Mouse (Mus musculus) liver, embryonic 16.5 days (tissue): ENCODE measurements around the gene Cptp. TPM values are rescaled to one million over a fixed set of nuclear protein-coding genes. Genes with fewer than 3 reads are reported as not detected.

Experiments used
- ATAC-seq: fragments of 200-750 bp; cut with Nextera tagmentation; 2 replicates; pipeline ENCODE4 v1.8.0; 2017; ENCODE audit warnings: low read depth, mild to moderate bottlenecking, moderate number of reproducible peaks, moderate library complexity
- H3K27ac ChIP-seq: fragments of 300-500 bp; sonication (generic); 2 replicates; pipeline ENCODE4 v1.5.1; 2014; ENCODE audit warnings: mild to moderate bottlenecking, low read length
- H3K27me3 ChIP-seq: fragments of 300-500 bp; sonication (generic); 2 replicates; pipeline ENCODE4 v1.6.1; 2014; ENCODE audit warnings: low read depth, low read length, mixed read lengths; ENCODE audit not compliant: control insufficient read depth, insufficient read depth
- H3K36me3 ChIP-seq: fragments of 300-500 bp; sonication (generic); 2 replicates; pipeline ENCODE4 v1.6.1; 2014; ENCODE audit warnings: mild to moderate bottlenecking; ENCODE audit not compliant: control insufficient read depth, insufficient read depth
- H3K4me1 ChIP-seq: fragments of 300-500 bp; sonication (generic); 2 replicates; pipeline ENCODE4 v1.6.1; 2014; ENCODE audit warnings: low read depth, low read length, mixed read lengths; ENCODE audit not compliant: control insufficient read depth
- H3K4me2 ChIP-seq: fragments of 300-500 bp; sonication (generic); 2 replicates; pipeline ENCODE4 v1.6.1; 2014; ENCODE audit warnings: low read depth, low read length, mixed read lengths
- H3K4me3 ChIP-seq: fragments of 300-500 bp; sonication (generic); 2 replicates; pipeline ENCODE4 v1.5.1; 2014; ENCODE audit warnings: low read depth, mild to moderate bottlenecking, low read length
- H3K9ac ChIP-seq: fragments of 300-500 bp; sonication (generic); 2 replicates; pipeline ENCODE4 v1.6.1; 2014; ENCODE audit warnings: low read depth, low read length
- H3K9me3 ChIP-seq: fragments of 300-500 bp; sonication (generic); replicated peaks from 2 replicates; pipeline ENCODE4 v1.6.1; 2016; ENCODE audit warnings: low read length; ENCODE audit not compliant: control insufficient read depth
- WGBS: fragments of 180-500 bp; shearing (Covaris S2); extraction: QIAGEN DNeasy Blood & Tissue Kit; methylation state at CpG from one replicate; pipeline ENCODE4 v1.1.7; 2014; ENCODE audit not compliant: insufficient replicate concordance; 5-methylcytosine and 5-hydroxymethylcytosine counted together
- polyA plus RNA-seq: library from polyadenylated mRNA; unstranded; fragments of >200 nt; fragmentation: Nextera tagmentation; extraction: Ambion mirVana; gene quantifications from 2 replicates; pipeline ENCODE4 v1.2.1, GENCODE M21; 2015

The Cptp gene
- polyA plus RNA-seq, 1 experiment from 2014 or later = 8.4 TPM

DNA sequence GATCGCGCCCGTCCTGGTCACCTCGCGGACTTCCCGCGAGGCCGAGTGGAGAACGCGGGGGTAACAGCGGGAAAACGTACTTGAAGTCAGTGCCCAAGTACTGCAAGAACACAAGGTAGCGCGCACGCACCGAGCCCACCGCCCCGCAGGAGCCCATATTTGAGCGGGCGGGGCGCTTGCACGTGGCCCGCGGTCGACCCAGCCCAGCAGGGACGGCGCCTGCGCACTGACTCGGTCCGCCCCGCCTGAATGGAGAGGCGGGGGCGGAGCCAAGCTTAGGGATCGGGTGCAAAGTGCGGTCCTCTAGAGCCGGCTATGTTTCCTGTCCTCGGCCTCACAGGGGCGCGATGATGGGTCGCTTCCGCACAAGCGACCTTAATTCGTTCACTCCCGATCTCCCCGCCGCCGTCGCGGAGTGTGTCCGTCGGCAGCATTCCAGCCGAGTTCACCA is 22.3 kb upstream of the Cptp start, which contains the start of the genes Pusl1 and Acap3:
Pusl1 (minus strand) TSS at position 231 of the 451 bp plus-strand sequence.
Acap3 (plus strand) TSS at position 272 of the 451 bp plus-strand sequence.
- Histone ChIP-seq H3K9ac (peak within 1 kb of the TSS; percentile 89), H3K4me3 (peak within 1 kb of the TSS; percentile 81), H3K4me1 (peaks cover 41% of the 10 kb centered on the region), H3K4me2 (peak within 1 kb of the TSS; percentile 100), H3K9me3 (no peaks in the 10 kb centered on the region), H3K27ac (peak within 1 kb of the TSS; percentile 95), H3K36me3 (peaks cover 18% of the 10 kb centered on the region), H3K27me3 (no peaks in the 10 kb centered on the region)
- ATAC-seq = peak; percentile 85
- WGBS = under 1% methylated on average over 52 of the region's 52 CpGs

DNA sequence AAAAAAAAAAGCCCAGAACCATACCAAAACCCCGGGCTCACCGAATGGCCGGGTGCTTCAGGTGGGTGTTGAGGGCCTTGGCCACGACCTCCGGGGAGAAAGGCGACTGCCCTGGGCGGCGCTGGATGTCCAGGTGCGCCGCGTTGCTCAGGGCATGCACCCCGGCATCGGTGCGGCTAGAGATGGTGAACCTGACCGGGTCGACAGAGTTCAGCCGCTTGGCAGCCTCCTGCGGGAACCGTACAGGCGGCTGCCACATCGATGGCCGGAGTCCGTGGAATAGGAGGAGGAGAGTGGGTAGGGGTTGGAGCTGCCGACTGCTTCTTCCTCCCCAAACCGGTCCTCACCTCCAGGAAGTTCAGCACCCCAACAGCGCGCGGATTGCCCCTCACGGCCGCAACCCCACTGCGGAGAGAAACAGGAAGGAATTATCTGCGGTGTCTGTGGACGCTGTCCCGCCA is 21.8 kb upstream of the Cptp start:
- peak overlapping the region; percentile 62 for H3K9ac ChIP-seq
- no peak for ATAC-seq
- H3K27me3 ChIP-seq = no peaks in the 10 kb centered on the region
- H3K4me1 ChIP-seq = peaks cover 41% of the 10 kb centered on the region
- peak overlapping the region; percentile 100 for H3K4me2 ChIP-seq
- H3K36me3 ChIP-seq = peaks cover 19% of the 10 kb centered on the region
- H3K4me3 ChIP-seq = peak overlapping the region; percentile 81
- under 1% methylated on average over 34 of the region's 34 CpGs for WGBS
- no peak overlapping the region for H3K27ac ChIP-seq
- H3K9me3 ChIP-seq = no peaks in the 10 kb centered on the region

DNA sequence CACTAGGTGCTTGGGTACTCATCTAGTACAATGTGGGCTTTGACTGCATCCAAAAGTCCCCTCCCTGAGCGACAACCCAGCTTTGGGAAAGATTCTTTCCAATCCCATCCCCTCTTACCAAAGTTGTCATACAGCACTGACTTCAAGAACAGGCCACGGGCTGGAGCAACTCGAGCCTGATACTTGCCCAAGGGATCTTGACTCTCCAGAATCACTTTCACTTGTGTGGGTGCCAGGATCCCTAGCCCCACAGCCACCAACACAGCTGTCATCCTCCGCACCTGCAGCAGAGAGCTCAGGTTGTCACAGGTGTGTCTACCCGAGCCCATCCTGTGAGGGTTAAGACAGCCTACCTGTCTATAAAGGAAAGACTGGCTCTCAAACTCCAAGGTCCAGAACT is 20.1 kb upstream of the Cptp start:
- Histone ChIP-seq H3K9me3 (no peaks in the 10 kb centered on the region), H3K27ac (no peak overlapping the region), H3K9ac (no peak overlapping the region), H3K36me3 (peaks cover 30% of the 10 kb centered on the region), H3K4me3 (no peak overlapping the region), H3K4me1 (peaks cover 29% of the 10 kb centered on the region), H3K4me2 (no peak overlapping the region), H3K27me3 (no peaks in the 10 kb centered on the region)
- 71% methylated on average over 5 of the region's 5 CpGs for WGBS
- ATAC-seq = no peak

GRCm38 (mm10) chr4:155888181-155888580 is 18.9 kb upstream of the Cptp start:
- Histone ChIP-seq H3K27ac (no peak overlapping the region), H3K36me3 (peaks cover 30% of the 10 kb centered on the region), H3K9ac (no peak overlapping the region), H3K9me3 (no peaks in the 10 kb centered on the region), H3K4me3 (no peak overlapping the region), H3K27me3 (no peaks in the 10 kb centered on the region), H3K4me1 (peaks cover 18% of the 10 kb centered on the region), H3K4me2 (no peak overlapping the region)
- WGBS = 80% methylated on average over 9 of the region's 9 CpGs
- no peak for ATAC-seq

DNA sequence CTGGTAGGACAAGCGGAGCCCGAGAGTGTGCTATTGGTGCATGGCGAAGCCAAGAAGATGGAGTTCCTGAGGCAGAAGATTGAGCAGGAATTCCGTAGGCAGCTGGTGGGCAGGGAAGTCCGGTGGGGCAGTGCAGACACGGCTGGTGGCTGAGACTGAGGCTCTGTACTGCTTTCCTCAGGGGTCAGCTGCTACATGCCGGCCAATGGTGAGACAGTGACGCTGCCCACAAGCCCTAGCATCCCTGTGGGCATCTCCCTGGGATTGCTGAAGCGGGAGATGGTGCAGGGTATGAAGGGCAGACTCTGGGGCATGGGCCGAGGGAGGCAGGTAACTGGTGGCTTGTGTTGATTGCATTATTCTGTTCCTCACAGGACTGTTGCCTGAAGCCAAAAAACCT is 18.4 kb upstream of the Cptp start:
- H3K27ac ChIP-seq = no peak overlapping the region
- peaks cover 12% of the 10 kb centered on the region for H3K4me1 ChIP-seq
- no peaks in the 10 kb centered on the region for H3K27me3 ChIP-seq
- WGBS = 86% methylated on average over 10 of the region's 10 CpGs
- no peak overlapping the region for H3K9ac ChIP-seq
- no peak overlapping the region for H3K4me3 ChIP-seq
- H3K4me2 ChIP-seq = no peak overlapping the region
- H3K36me3 ChIP-seq = peaks cover 30% of the 10 kb centered on the region
- no peaks in the 10 kb centered on the region for H3K9me3 ChIP-seq
- no peak for ATAC-seq

DNA sequence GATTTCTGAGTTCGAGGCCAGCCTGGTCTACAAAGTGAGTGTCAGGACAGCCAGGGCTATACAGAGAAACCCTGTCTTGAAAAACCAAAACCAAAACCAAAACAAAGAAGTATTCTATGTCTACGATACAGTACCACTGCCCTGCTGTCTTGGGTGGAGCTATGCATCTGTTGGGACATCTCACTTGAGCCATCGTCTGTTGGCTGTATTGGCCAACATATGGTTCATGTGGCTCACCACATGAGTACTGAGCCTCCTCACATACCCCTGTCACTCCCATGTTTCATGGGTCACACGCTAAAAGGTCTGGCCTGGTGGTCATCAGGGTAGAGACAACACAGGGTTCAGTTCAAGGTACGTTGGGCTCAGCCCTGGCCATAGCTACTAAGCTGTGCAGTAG is 17.1 kb upstream of the Cptp start:
- Histone ChIP-seq H3K4me2 (no peak overlapping the region), H3K9me3 (no peaks in the 10 kb centered on the region), H3K9ac (no peak overlapping the region), H3K27ac (no peak overlapping the region), H3K4me3 (no peak overlapping the region), H3K4me1 (peaks cover 9% of the 10 kb centered on the region), H3K27me3 (no peaks in the 10 kb centered on the region), H3K36me3 (peaks cover 30% of the 10 kb centered on the region)
- no peak for ATAC-seq
- WGBS = 73% methylated on average over 5 of the region's 5 CpGs

GRCm38 (mm10) chr4:155883587-155883986 is 14.3 kb upstream of the Cptp start:
- Histone ChIP-seq H3K4me3 (no peak overlapping the region), H3K9ac (no peak overlapping the region), H3K4me2 (no peak overlapping the region), H3K9me3 (no peaks in the 10 kb centered on the region), H3K4me1 (no peaks in the 10 kb centered on the region), H3K36me3 (peaks cover 30% of the 10 kb centered on the region), H3K27ac (no peak overlapping the region), H3K27me3 (no peaks in the 10 kb centered on the region)
- 71% methylated on average over 3 of the region's 3 CpGs for WGBS
- ATAC-seq = no peak

DNA sequence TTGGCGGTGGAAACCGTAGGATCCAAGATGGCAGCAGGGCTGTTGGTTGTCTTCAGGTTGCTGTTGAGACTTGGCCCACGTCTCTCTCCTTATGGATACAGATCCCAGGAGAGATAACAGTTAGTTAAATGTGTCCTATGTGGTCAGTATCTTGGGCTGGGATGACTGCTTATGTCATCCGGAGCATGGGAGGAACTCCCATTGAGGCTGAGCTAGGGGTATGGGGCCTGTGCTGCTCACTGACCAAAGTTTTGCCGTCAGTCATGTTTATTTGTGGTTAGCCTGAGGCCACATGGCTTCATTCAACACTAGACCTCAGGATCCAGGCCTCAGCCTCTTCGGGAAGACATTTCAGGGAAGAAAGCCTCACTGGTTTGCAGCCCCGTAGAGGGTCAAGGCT is 2.2 kb upstream of the Cptp start:
- H3K4me2 ChIP-seq = no peak overlapping the region
- WGBS = 65% methylated on average over 7 of the region's 7 CpGs
- H3K4me3 ChIP-seq = no peak overlapping the region
- peaks cover 16% of the 10 kb centered on the region; the same call in 1 of the 2 replicates for H3K36me3 ChIP-seq
- ATAC-seq = no peak
- H3K27ac ChIP-seq = no peak overlapping the region
- H3K9ac ChIP-seq = no peak overlapping the region
- H3K27me3 ChIP-seq = no peaks in the 10 kb centered on the region
- H3K4me1 ChIP-seq = peaks cover 28% of the 10 kb centered on the region
- no peaks in the 10 kb centered on the region for H3K9me3 ChIP-seq

GRCm38 (mm10) chr4:155868614-155869298 is 484 bp downstream of the Cptp start:
- Histone ChIP-seq H3K4me1 (peaks cover 28% of the 10 kb centered on the region), H3K27ac (peak overlapping the region; percentile 51), H3K36me3 (peaks cover 12% of the 10 kb centered on the region), H3K27me3 (no peaks in the 10 kb centered on the region), H3K4me2 (peak overlapping the region; percentile 96), H3K4me3 (peak overlapping the region; percentile 83), H3K9me3 (no peaks in the 10 kb centered on the region), H3K9ac (peak overlapping the region; percentile 77)
- peak; percentile 17 for ATAC-seq
- WGBS = 4% methylated on average over 22 of the region's 22 CpGs
